Mouse (Mus musculus): ENCODE data around the gene Uhmk1. TPM values are rescaled to one million over a fixed set of nuclear protein-coding genes. Genes with fewer than 3 reads are reported as not detected.

Gene Uhmk1
- polyA plus RNA-seq, 1 experiment, result 9.1 TPM

GRCm38 (mm10) chr1:170176661-170177239 is 38.4 kb downstream of the Uhmk1 start:
- H3K27ac ChIP-seq (ENCODE audit: insufficient read depth, low read length), result no peak overlapping the region
- no peak for DNase-seq (ENCODE audit: low read depth in 1 of 2, low spot score in 2 of 2)

GRCm38 (mm10) chr1:170175848-170176247 is 39.3 kb downstream of the Uhmk1 start:
- Histone ChIP-seq H3K27me3 (ENCODE audit: control insufficient read depth, insufficient read depth, low read length) (no peaks in the 10 kb centered on the region), H3K4me3 (ENCODE audit: extremely low read depth, insufficient read depth, insufficient read length) (no peak overlapping the region), H3K36me3 (ENCODE audit: control insufficient read depth, insufficient read depth, low read length) (no peaks in the 10 kb centered on the region), H3K27ac (ENCODE audit: insufficient read depth, low read length) (no peak overlapping the region), H3K4me1 (ENCODE audit: control insufficient read depth, insufficient read depth, insufficient read length) (peaks cover 6% of the 10 kb centered on the region)
- TF ChIP-seq POLR2A (IDR thresholded peaks at IDR 0.05; ENCODE audit: low read depth, low read length) (no peak), CTCF (IDR thresholded peaks at IDR 0.05; ENCODE audit: extremely low read depth, insufficient read depth, insufficient read length, insufficient replicate concordance) (no peak)
- no peak for DNase-seq (ENCODE audit: low read depth in 1 of 2, low spot score in 2 of 2)
- 69% methylated on average over 6 of the region's 6 CpGs for WGBS

More at GRCm38 (mm10) chr1:170176661-170177239, 38.4 kb downstream of the Uhmk1 start:
- H3K27me3 ChIP-seq (ENCODE audit: control insufficient read depth, insufficient read depth, low read length), result no peaks in the 10 kb centered on the region
- TF ChIP-seq POLR2A (IDR thresholded peaks at IDR 0.05; ENCODE audit: low read depth, low read length), result no peak
- TF ChIP-seq CTCF (IDR thresholded peaks at IDR 0.05; ENCODE audit: extremely low read depth, insufficient read depth, insufficient read length, insufficient replicate concordance), result no peak
- no peaks in the 10 kb centered on the region for H3K36me3 ChIP-seq (ENCODE audit: control insufficient read depth, insufficient read depth, low read length)
- WGBS, result 63% methylated on average over 8 of the region's 8 CpGs
- no peak overlapping the region for H3K4me3 ChIP-seq (ENCODE audit: extremely low read depth, insufficient read depth, insufficient read length)
- H3K4me1 ChIP-seq (ENCODE audit: control insufficient read depth, insufficient read depth, insufficient read length), result peaks cover 6% of the 10 kb centered on the region

- WGBS, result 1% methylated on average over 52 of the region's 52 CpGs
- peak within 1 kb of the TSS; percentile 74 for H3K4me3 ChIP-seq (ENCODE audit: extremely low read depth, insufficient read depth, insufficient read length)
- peak within 1 kb of the TSS; percentile 85 for H3K27ac ChIP-seq (ENCODE audit: insufficient read depth, low read length)
- peaks cover 6% of the 10 kb centered on the region for H3K4me1 ChIP-seq (ENCODE audit: control insufficient read depth, insufficient read depth, insufficient read length)
- no peaks in the 10 kb centered on the region for H3K36me3 ChIP-seq (ENCODE audit: control insufficient read depth, insufficient read depth, low read length)
- H3K27me3 ChIP-seq (ENCODE audit: control insufficient read depth, insufficient read depth, low read length), result no peaks in the 10 kb centered on the region
- TF ChIP-seq CTCF (IDR thresholded peaks at IDR 0.05; ENCODE audit: extremely low read depth, insufficient read depth, insufficient read length, insufficient replicate concordance) (peak; percentile 35; the same call in 1 of the 2 replicates), POLR2A (IDR thresholded peaks at IDR 0.05; ENCODE audit: low read depth, low read length) (peak; percentile 10; the same call in 1 of the 2 replicates)
- peak; percentile 97 to 98 for DNase-seq (ENCODE audit: low read depth in 1 of 2, low spot score in 2 of 2)
These were observed 40.3 kb downstream of the Uhmk1 start, which contains the start of gene Uap1 for GRCm38 (mm10) chr1:170174814-170175332. Gene Uap1, minus strand, starts transcription at chr1:170174957.

GRCm38 (mm10) chr1:170173991-170174813 is 41.0 kb downstream of the Uhmk1 start:
- WGBS, result 2% methylated on average over 50 of the region's 50 CpGs
- no peaks in the 10 kb centered on the region for H3K27me3 ChIP-seq (ENCODE audit: control insufficient read depth, insufficient read depth, low read length)
- no peak for TF ChIP-seq CTCF (IDR thresholded peaks at IDR 0.05; ENCODE audit: extremely low read depth, insufficient read depth, insufficient read length, insufficient replicate concordance)
- TF ChIP-seq POLR2A (IDR thresholded peaks at IDR 0.05; ENCODE audit: low read depth, low read length), result no peak
- peaks cover 6% of the 10 kb centered on the region for H3K4me1 ChIP-seq (ENCODE audit: control insufficient read depth, insufficient read depth, insufficient read length)
- H3K4me3 ChIP-seq (ENCODE audit: extremely low read depth, insufficient read depth, insufficient read length), result peak overlapping the region; percentile 74
- H3K36me3 ChIP-seq (ENCODE audit: control insufficient read depth, insufficient read depth, low read length), result no peaks in the 10 kb centered on the region
- DNase-seq (ENCODE audit: low read depth in 1 of 2, low spot score in 2 of 2), result peak in 1 of 2 experiments; percentile 5
- H3K27ac ChIP-seq (ENCODE audit: insufficient read depth, low read length), result peak overlapping the region; percentile 71

- TF ChIP-seq CTCF (IDR thresholded peaks at IDR 0.05; ENCODE audit: extremely low read depth, insufficient read depth, insufficient read length, insufficient replicate concordance), result no peak
- no peak for TF ChIP-seq POLR2A (IDR thresholded peaks at IDR 0.05; ENCODE audit: low read depth, low read length)
- WGBS, result 65% methylated on average over 6 of the region's 6 CpGs
- no peak for DNase-seq (ENCODE audit: low read depth in 1 of 2, low spot score in 2 of 2)
- H3K27me3 ChIP-seq (ENCODE audit: control insufficient read depth, insufficient read depth, low read length), result no peaks in the 10 kb centered on the region
- H3K4me3 ChIP-seq (ENCODE audit: extremely low read depth, insufficient read depth, insufficient read length), result no peak overlapping the region
- no peak overlapping the region for H3K27ac ChIP-seq (ENCODE audit: insufficient read depth, low read length)
- no peaks in the 10 kb centered on the region; the same call in 1 of the 2 replicates for H3K4me1 ChIP-seq (ENCODE audit: control insufficient read depth, insufficient read depth, insufficient read length)
- peaks cover 8% of the 10 kb centered on the region for H3K36me3 ChIP-seq (ENCODE audit: control insufficient read depth, insufficient read depth, low read length)
These were observed 47.4 kb downstream of the Uhmk1 start for GRCm38 (mm10) chr1:170167781-170168180.

GRCm38 (mm10) chr1:170164913-170165312 is 50.3 kb downstream of the Uhmk1 start:
- WGBS, result 75% methylated on average over 3 of the region's 3 CpGs
- no peak overlapping the region for H3K4me3 ChIP-seq (ENCODE audit: extremely low read depth, insufficient read depth, insufficient read length)

More at GRCm38 (mm10) chr1:170164913-170165312, 50.3 kb downstream of the Uhmk1 start:
- H3K27me3 ChIP-seq (ENCODE audit: control insufficient read depth, insufficient read depth, low read length), result no peaks in the 10 kb centered on the region
- no peak overlapping the region for H3K27ac ChIP-seq (ENCODE audit: insufficient read depth, low read length)
- no peak for DNase-seq (ENCODE audit: low read depth in 1 of 2, low spot score in 2 of 2)
- TF ChIP-seq POLR2A (IDR thresholded peaks at IDR 0.05; ENCODE audit: low read depth, low read length), result no peak
- no peak for TF ChIP-seq CTCF (IDR thresholded peaks at IDR 0.05; ENCODE audit: extremely low read depth, insufficient read depth, insufficient read length, insufficient replicate concordance)
- H3K4me1 ChIP-seq (ENCODE audit: control insufficient read depth, insufficient read depth, insufficient read length), result no peaks in the 10 kb centered on the region; the same call in none of the 2 replicates
- peaks cover 10% of the 10 kb centered on the region for H3K36me3 ChIP-seq (ENCODE audit: control insufficient read depth, insufficient read depth, low read length)

All from spleen, adult 2 months (tissue).